Mouse (Mus musculus) bone marrow, adult 2 months (tissue): ENCODE measurements around the gene Smoc2.

Experiments
- CTCF ChIP-seq: fragments of 200-500 bp; IDR thresholded peaks from 2 replicates; pipeline ENCODE4 v1.5.1; 2011; ENCODE audit warnings: low read length, control low read depth; ENCODE audit not compliant: control insufficient read depth, insufficient read depth
- POLR2A ChIP-seq: fragments of 200-500 bp; IDR thresholded peaks from 2 replicates; pipeline ENCODE4 v1.6.1; 2011; ENCODE audit warnings: low read depth, mild to moderate bottlenecking, control low read depth, low read length, borderline replicate concordance; ENCODE audit not compliant: control insufficient read depth

DNA sequence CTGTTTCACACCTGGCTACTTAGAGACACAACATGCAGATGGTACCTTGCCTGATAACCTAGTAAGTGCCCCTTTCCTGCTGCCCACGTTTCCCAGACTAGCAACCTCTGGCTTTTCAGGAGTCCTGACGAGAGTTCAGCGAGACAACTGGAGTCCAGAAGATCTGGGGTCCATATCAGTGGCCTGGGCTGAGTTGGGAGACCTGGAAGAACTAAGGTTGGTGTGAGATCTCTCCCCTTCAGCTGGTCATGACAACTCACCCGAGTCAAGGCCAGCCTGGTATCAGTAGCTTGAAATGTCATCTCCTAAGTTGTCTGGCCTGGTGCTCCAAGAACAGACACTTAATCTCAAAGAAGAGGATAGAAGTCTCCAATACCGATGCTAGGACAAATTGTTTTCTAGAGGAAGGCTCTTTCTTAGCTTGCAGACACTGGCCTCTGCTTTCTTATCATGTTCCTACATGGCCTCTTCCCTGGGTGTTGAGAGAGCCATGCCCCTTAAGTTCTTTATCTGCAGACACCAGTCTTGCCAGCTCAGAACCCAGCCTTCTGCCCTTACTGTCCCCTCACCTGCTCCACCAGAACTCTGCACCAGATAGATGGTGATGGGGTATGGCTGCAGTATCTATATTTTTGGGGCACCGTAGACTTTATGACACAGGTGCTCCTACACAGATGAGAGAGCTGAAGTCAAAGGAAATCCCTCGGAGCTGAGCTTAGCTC lies 21.3 kb upstream of the Smoc2 start:
- TF ChIP-seq CTCF (no peak), POLR2A (no peak)
